Comparison of ENCODE assay signal across 8 mouse cellular contexts in genomic region chr14:74309451-74309850, GRCm38 (mm10).
DNase-seq lines count a peak whose midpoint lies in the region; ATAC-seq and TF ChIP-seq lines count a peak whose summit lies in the region.
"Not testable (repeated sequence)": the region's sequence is repeated elsewhere in the genome, so short reads cannot be mapped to it uniquely, and the experiment has no call there.

No protein-coding gene starts in this region.

- H3K27ac ChIP-seq in embryonic facial prominence, embryonic 13.5 days = 0 out of 2 replicates have a peak overlapping the region, but pooled peaks have one; percentile 22
- 0 out of 2 replicates have a peak overlapping the region, but pooled peaks have one; percentile 17 for H3K27ac ChIP-seq in embryonic facial prominence, embryonic 15.5 days (replicated peaks)
- H3K27ac ChIP-seq in heart, postnatal 0 days (ENCODE audit: low read depth); lung, postnatal 0 days (ENCODE audit: low read length): not testable (repeated sequence)

- not testable (repeated sequence) for H3K27me3 ChIP-seq in Patski; embryonic facial prominence, embryonic 13.5 days; embryonic facial prominence, embryonic 15.5 days; heart, postnatal 0 days (ENCODE audit: control insufficient read depth, insufficient read depth, low read length); lung, postnatal 0 days (replicated peaks; ENCODE audit: insufficient read depth, low read length)

- in situ Hi-C loops in Patski (cut with MboI; ENCODE audit: low pct_unique_long_range_greater_than_20kb) = not testable (repeated sequence)

- WGBS in embryonic facial prominence, embryonic 13.5 days = 57% methylated on average over 2 of the region's 2 CpGs
- 29% methylated on average over 2 of the region's 2 CpGs for WGBS in embryonic facial prominence, embryonic 15.5 days
- 54% methylated on average over 2 of the region's 2 CpGs for WGBS in heart, postnatal 0 days
- 47% methylated on average over 2 of the region's 2 CpGs for WGBS in lung, postnatal 0 days

- not testable (repeated sequence) for H3K9me3 ChIP-seq in embryonic facial prominence, embryonic 13.5 days; embryonic facial prominence, embryonic 15.5 days (replicated peaks); heart, postnatal 0 days (replicated peaks; ENCODE audit: control insufficient read depth, low read length); lung, postnatal 0 days (ENCODE audit: low read length)

- ATAC-seq in Patski; embryonic facial prominence, embryonic 13.5 days (ENCODE audit: insufficient number of reproducible peaks, insufficient read depth, low FRiP score, low TSS enrichment, low read depth); embryonic facial prominence, embryonic 15.5 days (ENCODE audit: insufficient number of reproducible peaks, low FRiP score, low TSS enrichment, low read depth); heart, postnatal 0 days (ENCODE audit: insufficient read depth, low read depth); lung, postnatal 0 days: not testable (repeated sequence)

- not testable (repeated sequence) for TF ChIP-seq EP300 in heart, postnatal 0 days (IDR thresholded peaks at IDR 0.05; ENCODE audit: low read depth); lung, postnatal 0 days (IDR thresholded peaks at IDR 0.05)

- CTCF ChIA-PET in Patski (lab: Charles Lee) = not testable (repeated sequence)

- H3K36me3 ChIP-seq in embryonic facial prominence, embryonic 13.5 days; embryonic facial prominence, embryonic 15.5 days; heart, postnatal 0 days (replicated peaks; ENCODE audit: control insufficient read depth, insufficient read depth, low read length); lung, postnatal 0 days (ENCODE audit: insufficient read depth, low read length): not testable (repeated sequence)

- POLR2A ChIA-PET in Patski (lab: Charles Lee) = not testable (repeated sequence)

- H3K4me2 ChIP-seq in embryonic facial prominence, embryonic 13.5 days; embryonic facial prominence, embryonic 15.5 days (replicated peaks); heart, postnatal 0 days (ENCODE audit: low read depth, low read length); lung, postnatal 0 days (replicated peaks; ENCODE audit: low read depth, low read length): not testable (repeated sequence)

- TF ChIP-seq CTCF in Patski (IDR thresholded peaks at IDR 0.05); heart, postnatal 0 days (IDR thresholded peaks at IDR 0.05; ENCODE audit: low read depth); lung, postnatal 0 days (IDR thresholded peaks at IDR 0.05): not testable (repeated sequence)

- DNase-seq in 3134 (ENCODE audit: extremely low read depth, insufficient read length, low spot score) = peak; percentile 55
- DNase-seq in Muller cell, postnatal 12 days (ENCODE audit: inconsistent ontology term) = peak; percentile 78
- DNase-seq in Patski (ENCODE audit: low read depth, low spot score) = peak; percentile 9
- peak; percentile 40 for DNase-seq in fibroblast of lung, adult 2 months (ENCODE audit: low read depth)
- DNase-seq in heart, postnatal 0 days (ENCODE audit: low spot score) = peak; percentile 29
- DNase-seq in lung, postnatal 0 days (ENCODE audit: low spot score) = peak; percentile 9

- H3K4me1 ChIP-seq in embryonic facial prominence, embryonic 13.5 days; embryonic facial prominence, embryonic 15.5 days; heart, postnatal 0 days (ENCODE audit: control insufficient read depth, insufficient read depth); lung, postnatal 0 days (ENCODE audit: insufficient read depth, low read depth, low read length): not testable (repeated sequence)

- H3K4me3 ChIP-seq in embryonic facial prominence, embryonic 13.5 days; embryonic facial prominence, embryonic 15.5 days (replicated peaks); heart, postnatal 0 days (ENCODE audit: low read depth, low read length); lung, postnatal 0 days (ENCODE audit: low read depth, low read length): not testable (repeated sequence)

- not testable (repeated sequence) for H3K9ac ChIP-seq in embryonic facial prominence, embryonic 13.5 days; embryonic facial prominence, embryonic 15.5 days; heart, postnatal 0 days (replicated peaks; ENCODE audit: low read depth, low read length); lung, postnatal 0 days (replicated peaks; ENCODE audit: low read depth)

Comparison
In these comparisons a context has a peak if more than half of its experiments do, and no peak if none do; other contexts are left out.
1. DNase-seq: peak in every context shown above with its lines; median percentile 78 in Muller cell, postnatal 12 days; 55 in 3134; 40 in fibroblast of lung, adult 2 months; 29 in heart, postnatal 0 days; 9 in Patski; 9 in lung, postnatal 0 days.